Comparison of ENCODE assay signal across 18 mouse cellular contexts in the genomic region with DNA sequence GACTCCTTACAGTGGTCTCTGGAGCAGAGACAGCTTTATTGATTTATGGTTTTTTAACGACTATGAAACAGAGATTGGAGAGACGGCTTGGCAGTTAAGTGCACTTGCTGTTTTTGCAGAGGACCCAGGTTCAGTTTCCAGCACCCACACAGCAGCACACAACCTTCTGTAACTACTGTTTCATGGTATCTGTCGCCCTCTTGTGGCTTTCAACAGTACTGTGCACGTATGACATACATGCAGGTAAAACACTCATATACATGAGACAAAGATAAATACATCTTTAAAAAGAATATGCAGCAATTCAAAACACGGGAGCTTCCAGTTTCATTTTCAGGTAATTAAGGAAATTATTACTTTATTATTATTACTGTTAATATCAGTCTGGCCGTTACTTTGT. TPM values are rescaled to one million over a fixed set of nuclear protein-coding genes. Genes with fewer than 3 reads are reported as not detected.
DNase-seq lines count a peak whose midpoint lies in the region; ATAC-seq and TF ChIP-seq lines count a peak whose summit lies in the region.
"Had no signal": no experiment of that assay in that cellular context is flagged by ENCODE, and none has a peak within 500 bp of the region (broad histone marks: within the 10 kb centered on the region; RNA-seq: fewer than 3 reads in every experiment).

No protein-coding gene starts in this region.

- TF ChIP-seq CTCF in forebrain, postnatal 0 days (IDR thresholded peaks at IDR 0.05; ENCODE audit: low read depth), result peak; percentile 22; the same call in 1 of the 2 replicates
- peak; percentile 7; the same call in 1 of the 2 replicates for TF ChIP-seq CTCF in left cerebral cortex, adult 2 months (IDR thresholded peaks at IDR 0.05)
- peak; percentile 62 for TF ChIP-seq CTCF in E14TG2a.4 (conservative IDR thresholded peaks at IDR 0.05; ENCODE audit: low read length)
- TF ChIP-seq CTCF in bone marrow macrophage, adult 2 months (IDR thresholded peaks at IDR 0.05; ENCODE audit: low read depth, low read length), result peak; percentile 26; the same call in 1 of the 2 replicates

- no peak for ATAC-seq in forebrain, postnatal 0 days
- ATAC-seq in forebrain, embryonic 13.5 days, result no peak
- no peak for ATAC-seq in monocyte, adult 5-6 weeks (replicated peaks; ENCODE audit: insufficient number of reproducible peaks, low FRiP score, low TSS enrichment, poor library complexity, severe bottlenecking)

- no peak for DNase-seq in forebrain, postnatal 0 days
- no peak for DNase-seq in left cerebral cortex, adult 2 months (ENCODE audit: extremely low spot score in 1 of 2, low spot score in 2 of 2)
- DNase-seq in left cerebral cortex, adult 18-20 months (ENCODE audit: low spot score in 2 of 2), result no peak
- DNase-seq in spleen, postnatal 4 days (ENCODE audit: low spot score in 2 of 2), result no peak
- DNase-seq: adrenal gland, postnatal 10 days; cerebellum, adult 8-10 months; heart, postnatal 4 days; midbrain, embryonic 14.5 days; thymus, adult 2 months had no signal

- H3K27ac ChIP-seq in forebrain, postnatal 0 days (ENCODE audit: low read depth, low read length), result no peak overlapping the region
- H3K27ac ChIP-seq in forebrain, embryonic 13.5 days, result no peak overlapping the region
- no peak overlapping the region for H3K27ac ChIP-seq in left cerebral cortex, adult 2 months
- H3K27ac ChIP-seq in bone marrow macrophage, adult 2 months (ENCODE audit: insufficient read depth, low read depth, low read length), result peak overlapping the region; percentile 96
- H3K27ac ChIP-seq: embryonic facial prominence, embryonic 15.5 days; forebrain, embryonic 10.5 days; heart, embryonic 13.5 days; kidney, embryonic 15.5 days; limb, embryonic 12.5 days had no signal

- TF ChIP-seq POLR2A in bone marrow macrophage, adult 2 months (IDR thresholded peaks at IDR 0.05; ENCODE audit: borderline replicate concordance, low read depth, low read length), result no peak

- no peak overlapping the region for H3K9ac ChIP-seq in forebrain, postnatal 0 days
- H3K9ac ChIP-seq in forebrain, embryonic 13.5 days, result no peak overlapping the region
- H3K9ac ChIP-seq: embryonic facial prominence, embryonic 15.5 days; heart, embryonic 13.5 days; kidney, embryonic 15.5 days; limb, embryonic 12.5 days had no signal

- 0 out of 2 replicates have a peak, but pooled peaks cover 10% of the 10 kb centered on the region for H3K9me3 ChIP-seq in forebrain, postnatal 0 days (ENCODE audit: low read length)
- peaks cover 14% of the 10 kb centered on the region for H3K9me3 ChIP-seq in forebrain, embryonic 13.5 days (replicated peaks)
- peaks cover 15% of the 10 kb centered on the region for H3K9me3 ChIP-seq in E14TG2a.4 (ENCODE audit: low read length)

- intact Hi-C loops in left cerebral cortex, adult 2 months (cut with DNase I), result no loop called here

- no peaks in the 10 kb centered on the region for H3K27me3 ChIP-seq in forebrain, postnatal 0 days (ENCODE audit: insufficient read depth, low read length)
- H3K27me3 ChIP-seq in forebrain, embryonic 13.5 days, result no peaks in the 10 kb centered on the region
- H3K27me3 ChIP-seq in E14TG2a.4 (ENCODE audit: insufficient read depth, low read length), result no peaks in the 10 kb centered on the region
- H3K27me3 ChIP-seq: embryonic facial prominence, embryonic 15.5 days; heart, embryonic 13.5 days; kidney, embryonic 15.5 days; limb, embryonic 12.5 days had no signal

- H3K4me1 ChIP-seq in forebrain, postnatal 0 days (ENCODE audit: insufficient read depth), result no peaks in the 10 kb centered on the region
- H3K4me1 ChIP-seq in forebrain, embryonic 13.5 days, result no peaks in the 10 kb centered on the region
- no peaks in the 10 kb centered on the region for H3K4me1 ChIP-seq in E14TG2a.4 (replicated peaks; ENCODE audit: low read depth, low read length)
- H3K4me1 ChIP-seq in bone marrow macrophage, adult 2 months (ENCODE audit: control insufficient read depth, insufficient read depth, low read length), result peaks cover 23% of the 10 kb centered on the region
- H3K4me1 ChIP-seq: embryonic facial prominence, embryonic 15.5 days; forebrain, embryonic 10.5 days; heart, embryonic 13.5 days; kidney, embryonic 15.5 days; limb, embryonic 12.5 days had no signal

- H3K4me3 ChIP-seq in forebrain, postnatal 0 days (ENCODE audit: low read depth, low read length), result no peak overlapping the region
- H3K4me3 ChIP-seq in forebrain, embryonic 13.5 days, result no peak overlapping the region
- H3K4me3 ChIP-seq in left cerebral cortex, adult 2 months, result no peak overlapping the region
- H3K4me3 ChIP-seq in E14TG2a.4 (replicated peaks; ENCODE audit: low read length), result no peak overlapping the region
- H3K4me3 ChIP-seq in bone marrow macrophage, adult 2 months (ENCODE audit: insufficient read depth, low read length), result no peak overlapping the region
- H3K4me3 ChIP-seq: embryonic facial prominence, embryonic 15.5 days; forebrain, embryonic 10.5 days; heart, embryonic 13.5 days; kidney, embryonic 15.5 days; limb, embryonic 12.5 days had no signal

- H3K4me2 ChIP-seq in forebrain, postnatal 0 days (ENCODE audit: low read depth), result no peak overlapping the region
- H3K4me2 ChIP-seq in forebrain, embryonic 13.5 days, result no peak overlapping the region
- H3K4me2 ChIP-seq: embryonic facial prominence, embryonic 15.5 days; heart, embryonic 13.5 days; kidney, embryonic 15.5 days; limb, embryonic 12.5 days had no signal

- no peaks in the 10 kb centered on the region for H3K36me3 ChIP-seq in forebrain, postnatal 0 days (ENCODE audit: insufficient read depth)
- no peaks in the 10 kb centered on the region for H3K36me3 ChIP-seq in forebrain, embryonic 13.5 days (ENCODE audit: poor library complexity, severe bottlenecking)
- no peaks in the 10 kb centered on the region for H3K36me3 ChIP-seq in E14TG2a.4 (ENCODE audit: insufficient read depth, low read length)
- H3K36me3 ChIP-seq: embryonic facial prominence, embryonic 15.5 days; forebrain, embryonic 10.5 days; heart, embryonic 13.5 days; kidney, embryonic 15.5 days; limb, embryonic 12.5 days had no signal

- WGBS in forebrain, postnatal 0 days, result 83% methylated on average over 6 of the region's 6 CpGs
- 83% methylated on average over 6 of the region's 6 CpGs for WGBS in forebrain, embryonic 13.5 days

RNA-seq across cellular contexts. Expression of gene C3ar1, which starts 6.5 kb away (rescaled TPM):
- total RNA-seq in forebrain, postnatal 0 days (2014; rRNA removed), result 1.5 and 2.3 TPM in 2 replicates
- 1.7 and 1.8 TPM in 2 replicates for polyA plus RNA-seq in forebrain, postnatal 0 days (2015; fragmentation: Nextera tagmentation; extraction: Ambion mirVana)
- polyA plus RNA-seq in forebrain, embryonic 13.5 days (2015; fragmentation: Nextera tagmentation; extraction: Ambion mirVana), result 0.58 and 0.89 TPM in 2 replicates
- total RNA-seq in left cerebral cortex, adult 2 months (2021), result under 1 TPM; 0.47 to 0.75 TPM
- under 1 TPM; 0.91 to 0.95 TPM for total RNA-seq in left cerebral cortex, adult 18-20 months (2021)
- polyA plus RNA-seq in bone marrow macrophage, adult 2 months (2012; ENCODE audit: insufficient read depth, insufficient read length, missing spikeins), result 718 and 808 TPM in 2 replicates
- 1.8 to 13.4 TPM (median 9.7 TPM) in 3 replicates for total RNA-seq in monocyte, adult 5-6 weeks (2017)

RNA-seq across cellular contexts. Expression of gene Necap1, which starts 11.8 kb away (rescaled TPM):
- 131 and 146 TPM in 2 replicates for total RNA-seq in forebrain, postnatal 0 days (2014; rRNA removed)
- 134 and 152 TPM in 2 replicates for polyA plus RNA-seq in forebrain, postnatal 0 days (2015; fragmentation: Nextera tagmentation; extraction: Ambion mirVana)
- 85.5 and 86.7 TPM in 2 replicates for polyA plus RNA-seq in forebrain, embryonic 13.5 days (2015; fragmentation: Nextera tagmentation; extraction: Ambion mirVana)
- 100 to 1,000 TPM; 171 to 192 TPM for total RNA-seq in left cerebral cortex, adult 2 months (2021)
- total RNA-seq in left cerebral cortex, adult 18-20 months (2021), result 100 to 1,000 TPM; 205 to 206 TPM
- polyA plus RNA-seq in bone marrow macrophage, adult 2 months (2012; ENCODE audit: insufficient read depth, insufficient read length, missing spikeins), result 61.2 and 67.3 TPM in 2 replicates
- 52.8 to 81.1 TPM (median 65.0 TPM) in 3 replicates for total RNA-seq in monocyte, adult 5-6 weeks (2017)

RNA-seq across cellular contexts. Expression of gene Foxj2, which starts 42.7 kb away (rescaled TPM):
- total RNA-seq in forebrain, postnatal 0 days (2014; rRNA removed), result 16.3 and 23.4 TPM in 2 replicates
- 6.7 and 8.1 TPM in 2 replicates for polyA plus RNA-seq in forebrain, postnatal 0 days (2015; fragmentation: Nextera tagmentation; extraction: Ambion mirVana)
- polyA plus RNA-seq in forebrain, embryonic 13.5 days (2015; fragmentation: Nextera tagmentation; extraction: Ambion mirVana), result 4.4 and 4.5 TPM in 2 replicates
- 10 to 100 TPM; 28.4 to 29.2 TPM for total RNA-seq in left cerebral cortex, adult 2 months (2021)
- total RNA-seq in left cerebral cortex, adult 18-20 months (2021), result 10 to 100 TPM; 26.7 to 29.4 TPM
- polyA plus RNA-seq in bone marrow macrophage, adult 2 months (2012; ENCODE audit: insufficient read depth, insufficient read length, missing spikeins), result 30.3 and 34.4 TPM in 2 replicates
- total RNA-seq in monocyte, adult 5-6 weeks (2017), result 17.1 to 28.8 TPM (median 25.1 TPM) in 3 replicates

RNA-seq across cellular contexts. Expression of gene Clec4a1, which starts 59.2 kb away (rescaled TPM):
- 1.0 and 2.1 TPM in 2 replicates for total RNA-seq in forebrain, postnatal 0 days (2014; rRNA removed)
- polyA plus RNA-seq in forebrain, postnatal 0 days (2015; fragmentation: Nextera tagmentation; extraction: Ambion mirVana), result 1.8 and 2.3 TPM in 2 replicates
- polyA plus RNA-seq in forebrain, embryonic 13.5 days (2015; fragmentation: Nextera tagmentation; extraction: Ambion mirVana), result 0.52 and 0.55 TPM in 2 replicates
- under 1 TPM; 0.58 to 0.86 TPM for total RNA-seq in left cerebral cortex, adult 2 months (2021)
- under 1 TPM; 0.21 to 0.40 TPM for total RNA-seq in left cerebral cortex, adult 18-20 months (2021)
- polyA plus RNA-seq in bone marrow macrophage, adult 2 months (2012; ENCODE audit: insufficient read depth, insufficient read length, missing spikeins), result 1,148 and 1,154 TPM in 2 replicates
- total RNA-seq in monocyte, adult 5-6 weeks (2017), result 202 to 205 TPM (median 202 TPM) in 3 replicates

Comparison
In these comparisons a context has a peak if more than half of its experiments do, and no peak if none do; other contexts are left out.
1. CTCF ChIP-seq: peak in every context shown above with its lines; median percentile 62 in E14TG2a.4; 26 in bone marrow macrophage, adult 2 months; 22 in forebrain, postnatal 0 days; 7 in left cerebral cortex, adult 2 months.